Mouse (Mus musculus) E14TG2a.4 (cell line): ENCODE measurements around the gene Pde7b.

Source experiments
- CTCF ChIP-seq: conservative IDR thresholded peaks from 2 replicates; pipeline ENCODE4 v1.5.1; 2014; ENCODE audit warnings: low read length
- NANOG ChIP-seq: IDR thresholded peaks from 2 replicates; pipeline ENCODE4 v1.6.1; 2014; ENCODE audit warnings: borderline replicate concordance, low read length, mixed read lengths
- POU5F1 ChIP-seq: IDR thresholded peaks from 2 replicates; pipeline ENCODE4 v1.6.1; 2014; ENCODE audit warnings: low read length, borderline replicate concordance

GRCm38 (mm10) chr10:20459160-20459559 lies 265.7 kb downstream of the Pde7b start:
- no peak for TF ChIP-seq CTCF
- TF ChIP-seq NANOG: no peak
- no peak for TF ChIP-seq POU5F1
